Mouse (Mus musculus) testis, adult 2 months (tissue): ENCODE data around the gene Sfxn1.

Experiments used
- CTCF ChIP-seq: fragments of 200-500 bp; IDR thresholded peaks from 2 replicates; pipeline ENCODE4 v1.5.1; 2012; ENCODE audit warnings: low read depth, mild to moderate bottlenecking, inconsistent platforms, low read length, moderate library complexity; ENCODE audit not compliant: control insufficient read depth, insufficient read depth, insufficient replicate concordance
- POLR2A ChIP-seq: fragments of 200-500 bp; IDR thresholded peaks from 2 replicates; pipeline ENCODE4 v1.6.1; 2012; ENCODE audit warnings: low read depth, mild to moderate bottlenecking, inconsistent platforms, low read length, moderate library complexity; ENCODE audit not compliant: control insufficient read depth

DNA sequence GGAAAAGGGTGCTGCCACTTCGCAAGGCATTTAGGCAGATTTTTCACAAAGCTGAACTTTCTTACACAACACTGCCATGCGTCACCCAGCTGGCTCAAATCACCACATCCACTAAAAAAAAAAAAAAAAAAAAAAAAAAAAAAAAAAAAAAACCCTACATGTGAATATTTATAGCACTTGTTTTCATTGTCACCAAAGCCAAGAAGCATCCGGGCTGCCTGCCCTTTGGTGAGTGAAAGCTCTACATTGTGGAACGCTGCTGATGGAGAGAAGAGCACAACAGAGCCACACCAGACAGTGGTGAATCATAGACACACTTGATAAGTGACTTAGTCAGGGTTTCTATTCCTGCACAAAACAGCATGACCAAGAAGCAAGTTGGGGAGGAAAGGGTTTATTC is 33.7 kb upstream of the Sfxn1 start:
- TF ChIP-seq POLR2A = no peak
- no peak for TF ChIP-seq CTCF
